ENCODE assay signal across 9 mouse cellular contexts in genomic region chr16:41745037-41745436, GRCm38 (mm10).
A peak's percentile ranks its signal among the peaks of the same experiment; 100 is the strongest.
DNase-seq lines count a peak whose midpoint lies in the region; ATAC-seq and TF ChIP-seq lines count a peak whose summit lies in the region.
"Had no signal": no experiment of that assay in that cellular context is flagged by ENCODE, and none has a peak within 500 bp of the region (broad histone marks: within the 10 kb centered on the region; RNA-seq: fewer than 3 reads in every experiment).

No protein-coding gene starts in this region.

- no peak for TF ChIP-seq POLR2A in kidney, adult 2 months (IDR thresholded peaks at IDR 0.05; ENCODE audit: low read depth, low read length)

- ATAC-seq in stomach, postnatal 0 days (ENCODE audit: low FRiP score, low TSS enrichment) = peak; percentile 57; the same call in 1 of the 2 replicates
- no peak for ATAC-seq in megakaryocyte-erythroid progenitor cell, adult 5-6 weeks (replicated peaks; ENCODE audit: low FRiP score, low TSS enrichment, poor library complexity, severe bottlenecking)
- ATAC-seq in lung, postnatal 0 days = no peak

- TF ChIP-seq EP300 in stomach, postnatal 0 days (optimal IDR thresholded peaks at IDR 0.05) = no peak
- no peak for TF ChIP-seq EP300 in lung, postnatal 0 days (IDR thresholded peaks at IDR 0.05)

- no peaks in the 10 kb centered on the region for H3K9me3 ChIP-seq in stomach, postnatal 0 days (ENCODE audit: control insufficient read depth, low read length)
- H3K9me3 ChIP-seq in lung, postnatal 0 days (ENCODE audit: low read length) = no peaks in the 10 kb centered on the region

- no peaks in the 10 kb centered on the region for H3K27me3 ChIP-seq in kidney, adult 2 months (replicated peaks; ENCODE audit: control insufficient read depth, insufficient read depth, low read length)
- H3K27me3 ChIP-seq in stomach, postnatal 0 days (ENCODE audit: control insufficient read depth, insufficient read depth, low read length) = no peaks in the 10 kb centered on the region
- H3K27me3 ChIP-seq in lung, postnatal 0 days (replicated peaks; ENCODE audit: insufficient read depth, low read length) = no peaks in the 10 kb centered on the region

- no peak for TF ChIP-seq CTCF in kidney, adult 2 months (conservative IDR thresholded peaks at IDR 0.05; ENCODE audit: insufficient read depth, insufficient read length, low read depth, low read length)
- no peak for TF ChIP-seq CTCF in stomach, postnatal 0 days (IDR thresholded peaks at IDR 0.05; ENCODE audit: low read depth)
- no peak for TF ChIP-seq CTCF in lung, postnatal 0 days (IDR thresholded peaks at IDR 0.05)

- H3K4me2 ChIP-seq in stomach, postnatal 0 days (replicated peaks; ENCODE audit: low read depth) = no peak overlapping the region
- no peak overlapping the region for H3K4me2 ChIP-seq in lung, postnatal 0 days (replicated peaks; ENCODE audit: low read depth, low read length)

- no peak overlapping the region for H3K9ac ChIP-seq in stomach, postnatal 0 days (ENCODE audit: low read length)
- H3K9ac ChIP-seq in lung, postnatal 0 days (replicated peaks; ENCODE audit: low read depth) = no peak overlapping the region
- H3K9ac ChIP-seq: liver, embryonic 14.5 days had no signal

- 17% methylated on average over 4 of the region's 4 CpGs for whole genome bisulfite sequencing in kidney, adult 2 months
- 32% methylated on average over 4 of the region's 4 CpGs for WGBS in stomach, postnatal 0 days
- WGBS in lung, postnatal 0 days = 48% methylated on average over 4 of the region's 4 CpGs

- no peaks in the 10 kb centered on the region for H3K4me1 ChIP-seq in kidney, adult 2 months (ENCODE audit: control insufficient read depth, insufficient read depth, low read length)
- no peaks in the 10 kb centered on the region for H3K4me1 ChIP-seq in stomach, postnatal 0 days (replicated peaks; ENCODE audit: control insufficient read depth, insufficient read depth)
- H3K4me1 ChIP-seq in lung, postnatal 0 days (ENCODE audit: insufficient read depth, low read depth, low read length) = no peaks in the 10 kb centered on the region

- H3K27ac ChIP-seq in kidney, adult 2 months (ENCODE audit: insufficient read depth, low read depth, low read length) = no peak overlapping the region
- no peak overlapping the region for H3K27ac ChIP-seq in stomach, postnatal 0 days (replicated peaks)
- no peak overlapping the region for H3K27ac ChIP-seq in lung, postnatal 0 days (ENCODE audit: low read length)
- H3K27ac ChIP-seq: liver, embryonic 14.5 days had no signal

- DNase-seq in urinary bladder, postnatal 25 days (ENCODE audit: low spot score) = peak; percentile 10
- DNase-seq in urinary bladder, postnatal 10 days (ENCODE audit: low spot score) = no peak
- DNase-seq in gastrocnemius, adult 18-20 months (ENCODE audit: low spot score) = peak; percentile 20
- DNase-seq in kidney, adult 2 months = peak; percentile 79
- DNase-seq in left cerebral cortex, postnatal 36 days (ENCODE audit: low spot score in 2 of 2) = peak; percentile 62
- DNase-seq in stomach, postnatal 0 days (ENCODE audit: low spot score) = peak; percentile 45
- no peak for DNase-seq in lung, postnatal 0 days (ENCODE audit: low spot score)

- H3K4me3 ChIP-seq in kidney, adult 2 months (ENCODE audit: insufficient read depth, low read depth, low read length) = no peak overlapping the region
- no peak overlapping the region for H3K4me3 ChIP-seq in stomach, postnatal 0 days (ENCODE audit: low read depth, low read length)
- no peak overlapping the region for H3K4me3 ChIP-seq in lung, postnatal 0 days (ENCODE audit: low read depth, low read length)

- intact Hi-C loops in left cerebral cortex, postnatal 36 days (cut with DNase I) = no loop called here

- no peaks in the 10 kb centered on the region for H3K36me3 ChIP-seq in kidney, adult 2 months (ENCODE audit: control insufficient read depth, insufficient read depth, low read length)
- H3K36me3 ChIP-seq in stomach, postnatal 0 days (ENCODE audit: control insufficient read depth, insufficient read depth, low read length) = no peaks in the 10 kb centered on the region
- no peaks in the 10 kb centered on the region for H3K36me3 ChIP-seq in lung, postnatal 0 days (ENCODE audit: insufficient read depth, low read length)

Comparison
In these comparisons a context has a peak if more than half of its experiments do, and no peak if none do; other contexts are left out.
1. DNase-seq: peak in urinary bladder, postnatal 25 days (single experiment), gastrocnemius, adult 18-20 months (single experiment), kidney, adult 2 months (single experiment), left cerebral cortex, postnatal 36 days (2 of 2) and stomach, postnatal 0 days (single experiment); none in urinary bladder, postnatal 10 days (single experiment) and lung, postnatal 0 days (single experiment).